Mouse (Mus musculus) C2C12 (cell line): ENCODE measurements around the gene 9230102O04Rik.

ENCODE experiments used
- CEBPB ChIP-seq: IDR thresholded peaks from one replicate; pipeline ENCODE4 v1.6.1; 2011; ENCODE audit warnings: low read depth, mild to moderate bottlenecking, control low read depth, moderate library complexity
- CTCF ChIP-seq: IDR thresholded peaks from one replicate; pipeline ENCODE4 v1.5.1; 2011; ENCODE audit not compliant: control insufficient read depth, insufficient read depth, insufficient read length
- USF1 ChIP-seq: IDR thresholded peaks from one replicate; pipeline ENCODE4 v1.6.1; 2011; ENCODE audit warnings: low read depth, mild to moderate bottlenecking, control low read depth, moderate library complexity

GRCm38 (mm10) chr2:9893272-9893953 lies 4.1 kb upstream of the 9230102O04Rik start:
- TF ChIP-seq CEBPB (no peak), CTCF (no peak), USF1 (no peak)
